Comparison of ENCODE assay signal across 8 mouse cellular contexts in the genomic region with DNA sequence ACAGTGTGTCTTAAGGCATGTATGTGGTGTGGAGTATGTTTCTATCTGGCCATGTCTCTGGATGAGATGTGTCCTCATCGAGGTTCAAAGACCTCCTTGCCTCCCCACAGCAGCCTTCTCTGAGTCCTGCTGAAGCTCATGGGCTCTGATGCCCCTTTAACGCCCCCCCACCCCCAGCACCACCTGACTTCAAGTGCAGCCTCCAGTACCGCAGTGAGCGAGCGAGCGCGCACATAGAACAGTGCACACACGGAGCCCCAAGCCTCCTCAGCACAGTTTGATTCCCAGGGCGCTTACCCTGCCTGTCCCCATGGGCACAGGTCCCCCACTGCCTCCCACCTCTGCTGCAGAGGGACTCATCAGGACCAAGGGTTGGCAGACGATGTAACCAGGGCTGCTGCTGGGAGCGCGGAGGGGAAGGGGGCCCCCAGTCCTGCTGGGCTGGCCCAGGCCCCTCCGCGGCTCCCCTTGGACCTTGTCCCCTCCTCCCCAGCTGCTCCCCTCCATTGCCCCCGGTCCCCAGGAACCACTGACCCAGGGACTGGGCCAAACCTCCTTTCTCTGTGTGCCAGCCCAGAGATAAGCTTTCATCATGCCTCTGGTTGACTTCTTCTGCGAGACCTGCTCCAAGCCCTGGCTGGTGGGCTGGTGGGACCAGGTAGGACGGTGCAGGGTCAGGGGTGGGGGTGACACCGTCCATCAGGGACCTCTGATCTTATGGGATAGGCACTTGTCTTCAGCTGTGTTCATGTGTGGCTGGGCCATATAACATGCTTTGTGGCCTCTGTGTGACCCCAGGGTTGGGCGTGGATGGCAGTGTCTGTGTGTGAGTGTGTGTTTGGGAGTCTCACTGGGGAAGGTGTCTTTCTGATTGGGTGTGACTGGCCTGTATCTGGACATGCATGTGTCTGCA. TPM values are rescaled to one million over a fixed set of nuclear protein-coding genes. Genes with fewer than 3 reads are reported as not detected.
A peak's percentile ranks its signal among the peaks of the same experiment; 100 is the strongest.
DNase-seq lines count a peak whose midpoint lies in the region; ATAC-seq and TF ChIP-seq lines count a peak whose summit lies in the region.

No protein-coding gene starts in this region.

- no peaks in the 10 kb centered on the region for H3K36me3 ChIP-seq in lung, embryonic 15.5 days
- no peaks in the 10 kb centered on the region for H3K36me3 ChIP-seq in embryonic facial prominence, embryonic 14.5 days (ENCODE audit: control insufficient read depth, insufficient read depth, low read length)
- peaks cover 6% of the 10 kb centered on the region; the same call in 1 of the 2 replicates for H3K36me3 ChIP-seq in neural tube, embryonic 14.5 days (ENCODE audit: control insufficient read depth, insufficient read depth, low read length)

- H3K9ac ChIP-seq in lung, embryonic 15.5 days = 0 out of 2 replicates have a peak overlapping the region, but pooled peaks have one; percentile 4
- H3K9ac ChIP-seq in embryonic facial prominence, embryonic 14.5 days (ENCODE audit: low read depth, low read length) = peak overlapping the region; percentile 56
- H3K9ac ChIP-seq in neural tube, embryonic 14.5 days (replicated peaks; ENCODE audit: low read depth, low read length) = peak overlapping the region; percentile 59

- H3K4me3 ChIP-seq in lung, embryonic 15.5 days = peak overlapping the region; percentile 30
- H3K4me3 ChIP-seq in lung, adult 2 months (replicated peaks; ENCODE audit: extremely low read depth, low read depth, low read length) = no peak overlapping the region
- peak overlapping the region; percentile 17 for H3K4me3 ChIP-seq in embryonic facial prominence, embryonic 14.5 days (ENCODE audit: low read depth, low read length)
- peak overlapping the region; percentile 51 for H3K4me3 ChIP-seq in neural tube, embryonic 14.5 days (ENCODE audit: low read depth, low read length)

- H3K4me2 ChIP-seq in lung, embryonic 15.5 days = peak overlapping the region; percentile 51
- H3K4me2 ChIP-seq in embryonic facial prominence, embryonic 14.5 days (ENCODE audit: low read depth, low read length) = peak overlapping the region; percentile 55
- peak overlapping the region; percentile 81 for H3K4me2 ChIP-seq in neural tube, embryonic 14.5 days (ENCODE audit: low read depth, low read length)

- no peak for TF ChIP-seq CTCF in lung, adult 2 months (IDR thresholded peaks at IDR 0.05; ENCODE audit: insufficient read depth, low read length)

- TF ChIP-seq POLR2A in lung, adult 2 months (IDR thresholded peaks at IDR 0.05; ENCODE audit: borderline replicate concordance, extremely low read depth, low read depth, low read length) = no peak

- 31% methylated on average over 19 of the region's 19 CpGs for WGBS in lung, embryonic 15.5 days
- WGBS in lung, adult 2 months = 58% methylated on average over 19 of the region's 19 CpGs
- 25% methylated on average over 14 of the region's 19 CpGs for WGBS in embryonic facial prominence, embryonic 14.5 days
- 20% methylated on average over 19 of the region's 19 CpGs for WGBS in neural tube, embryonic 14.5 days

- DNase-seq in lung, adult 2 months = no peak
- DNase-seq in embryonic facial prominence, embryonic 14.5 days (ENCODE audit: low spot score) = peak; percentile 29
- peak; percentile 67 to 70 for DNase-seq in layer of hippocampus, postnatal 10 days (ENCODE audit: low spot score in 2 of 2)
- no peak for DNase-seq in ovary, postnatal 10 days (ENCODE audit: low spot score)
- DNase-seq in kidney, adult 8-10 months = no peak

- peaks cover 20% of the 10 kb centered on the region for H3K4me1 ChIP-seq in lung, embryonic 15.5 days
- H3K4me1 ChIP-seq in lung, adult 2 months (ENCODE audit: control insufficient read depth, insufficient read depth, low read length) = no peaks in the 10 kb centered on the region
- 0 out of 2 replicates have a peak, but pooled peaks cover 3% of the 10 kb centered on the region for H3K4me1 ChIP-seq in embryonic facial prominence, embryonic 14.5 days (ENCODE audit: control insufficient read depth, insufficient read depth, low read length)
- H3K4me1 ChIP-seq in neural tube, embryonic 14.5 days (ENCODE audit: control insufficient read depth, insufficient read depth, low read length) = peaks cover 13% of the 10 kb centered on the region

- H3K9me3 ChIP-seq in lung, embryonic 15.5 days = no peaks in the 10 kb centered on the region
- H3K9me3 ChIP-seq in embryonic facial prominence, embryonic 14.5 days (ENCODE audit: control insufficient read depth, low read length) = no peaks in the 10 kb centered on the region
- H3K9me3 ChIP-seq in neural tube, embryonic 14.5 days (ENCODE audit: control insufficient read depth, low read length) = no peaks in the 10 kb centered on the region

- peak; percentile 61; the same call in 1 of the 2 replicates for ATAC-seq in lung, embryonic 15.5 days (ENCODE audit: borderline replicate concordance, extremely low read depth, low FRiP score, low TSS enrichment)
- ATAC-seq in embryonic facial prominence, embryonic 14.5 days (ENCODE audit: low read depth) = peak; percentile 72
- peak; percentile 75 for ATAC-seq in neural tube, embryonic 14.5 days (ENCODE audit: low read depth)
- ATAC-seq in erythroblast, adult 5-6 weeks (replicated peaks; ENCODE audit: low FRiP score, poor library complexity, severe bottlenecking) = no peak

- H3K27me3 ChIP-seq in lung, embryonic 15.5 days = no peaks in the 10 kb centered on the region
- no peaks in the 10 kb centered on the region for H3K27me3 ChIP-seq in embryonic facial prominence, embryonic 14.5 days (replicated peaks; ENCODE audit: control insufficient read depth, insufficient read depth, low read length)
- H3K27me3 ChIP-seq in neural tube, embryonic 14.5 days (ENCODE audit: control insufficient read depth, insufficient read depth, low read length) = no peaks in the 10 kb centered on the region

- no peak overlapping the region for H3K27ac ChIP-seq in lung, embryonic 15.5 days
- H3K27ac ChIP-seq in embryonic facial prominence, embryonic 14.5 days (replicated peaks; ENCODE audit: low read depth, low read length) = no peak overlapping the region
- H3K27ac ChIP-seq in neural tube, embryonic 14.5 days (ENCODE audit: low read depth, low read length) = 0 out of 2 replicates have a peak overlapping the region, but pooled peaks have one; percentile 3

RNA-seq across cellular contexts. Expression of a gene that starts 31.3 kb away (rescaled TPM):
- polyA plus RNA-seq in lung, embryonic 15.5 days (2015; fragmentation: Nextera tagmentation; extraction: Ambion mirVana) = 8.6 and 9.3 TPM in 2 replicates
- 13.1 and 13.8 TPM in 2 replicates for polyA plus RNA-seq in lung, adult 2 months (2012; rRNA removed)
- 6.2 and 6.9 TPM in 2 replicates for polyA plus RNA-seq in embryonic facial prominence, embryonic 14.5 days (2014; fragmentation: Nextera tagmentation; extraction: Ambion mirVana)
- total RNA-seq in layer of hippocampus, postnatal 10 days (2021) = 10 to 100 TPM; 58.9 to 59.5 TPM
- polyA plus RNA-seq in neural tube, embryonic 14.5 days (2014; fragmentation: Nextera tagmentation; extraction: Ambion mirVana) = 27.5 and 35.3 TPM in 2 replicates
- 2.5 and 2.7 TPM in 2 replicates for total RNA-seq in erythroblast, adult 5-6 weeks (2015; ENCODE audit: low replicate concordance)
- total RNA-seq in erythroblast, adult 5-6 weeks (2017; ENCODE audit: low replicate concordance) = 0.77 and 1.1 TPM in 2 replicates

RNA-seq across cellular contexts. Expression of a gene that starts 42.4 kb away (rescaled TPM):
- polyA plus RNA-seq in lung, embryonic 15.5 days (2015; fragmentation: Nextera tagmentation; extraction: Ambion mirVana) = 65.5 and 68.3 TPM in 2 replicates
- 81.2 and 88.3 TPM in 2 replicates for polyA plus RNA-seq in lung, adult 2 months (2012; rRNA removed)
- polyA plus RNA-seq in embryonic facial prominence, embryonic 14.5 days (2014; fragmentation: Nextera tagmentation; extraction: Ambion mirVana) = 43.0 and 49.6 TPM in 2 replicates
- 10 to 100 TPM; 51.7 to 56.5 TPM for total RNA-seq in layer of hippocampus, postnatal 10 days (2021)
- polyA plus RNA-seq in neural tube, embryonic 14.5 days (2014; fragmentation: Nextera tagmentation; extraction: Ambion mirVana) = 34.2 and 43.6 TPM in 2 replicates
- total RNA-seq in erythroblast, adult 5-6 weeks (2015; ENCODE audit: low replicate concordance) = 4.6 and 6.9 TPM in 2 replicates
- total RNA-seq in erythroblast, adult 5-6 weeks (2017; ENCODE audit: low replicate concordance) = 6.8 and 8.9 TPM in 2 replicates

RNA-seq across cellular contexts. Expression of a gene that starts 47.0 kb away (rescaled TPM):
- polyA plus RNA-seq in lung, embryonic 15.5 days (2015; fragmentation: Nextera tagmentation; extraction: Ambion mirVana) = 316 and 319 TPM in 2 replicates
- 49.3 and 65.5 TPM in 2 replicates for polyA plus RNA-seq in lung, adult 2 months (2012; rRNA removed)
- 259 and 298 TPM in 2 replicates for polyA plus RNA-seq in embryonic facial prominence, embryonic 14.5 days (2014; fragmentation: Nextera tagmentation; extraction: Ambion mirVana)
- 100 to 1,000 TPM; 136 to 139 TPM for total RNA-seq in layer of hippocampus, postnatal 10 days (2021)
- polyA plus RNA-seq in neural tube, embryonic 14.5 days (2014; fragmentation: Nextera tagmentation; extraction: Ambion mirVana) = 190 and 219 TPM in 2 replicates
- 21.9 and 29.8 TPM in 2 replicates for total RNA-seq in erythroblast, adult 5-6 weeks (2015; ENCODE audit: low replicate concordance)
- total RNA-seq in erythroblast, adult 5-6 weeks (2017; ENCODE audit: low replicate concordance) = 35.5 and 75.3 TPM in 2 replicates

RNA-seq across cellular contexts. Expression of a gene that starts 51.5 kb away (rescaled TPM):
- polyA plus RNA-seq in lung, embryonic 15.5 days (2015; fragmentation: Nextera tagmentation; extraction: Ambion mirVana) = 0.10 and 0.15 TPM in 2 replicates
- 9.7 and 11.3 TPM in 2 replicates for polyA plus RNA-seq in lung, adult 2 months (2012; rRNA removed)
- polyA plus RNA-seq in embryonic facial prominence, embryonic 14.5 days (2014; fragmentation: Nextera tagmentation; extraction: Ambion mirVana) = 0.96 and 1.3 TPM in 2 replicates
- total RNA-seq in layer of hippocampus, postnatal 10 days (2021) = 1 to 10 TPM; 2.4 to 3.0 TPM
- polyA plus RNA-seq in neural tube, embryonic 14.5 days (2014; fragmentation: Nextera tagmentation; extraction: Ambion mirVana) = 4.2 and 5.0 TPM in 2 replicates
- 1.7 TPM in 1 of 2 replicates, not detected in the other for total RNA-seq in erythroblast, adult 5-6 weeks (2015; ENCODE audit: low replicate concordance)
- 1.1 and 3.2 TPM in 2 replicates for total RNA-seq in erythroblast, adult 5-6 weeks (2017; ENCODE audit: low replicate concordance)

Comparison
In these comparisons a context has a peak if more than half of its experiments do, and no peak if none do; other contexts are left out.
1. H3K9ac ChIP-seq: peak in every context shown above with its lines; median percentile 59 in neural tube, embryonic 14.5 days; 56 in embryonic facial prominence, embryonic 14.5 days; 4 in lung, embryonic 15.5 days.
2. DNase-seq: peak in embryonic facial prominence, embryonic 14.5 days (single experiment) and layer of hippocampus, postnatal 10 days (2 of 2); none in lung, adult 2 months (single experiment), ovary, postnatal 10 days (single experiment) and kidney, adult 8-10 months (0 of 2).
3. Peak in every context shown above with its lines, with median percentiles within 50 percentile points of each other: H3K4me2 ChIP-seq.